Comparison of ENCODE assay signal across 8 mouse cellular contexts in genomic region chr19:61226928-61227854, GRCm38 (mm10). TPM values are rescaled to one million over a fixed set of nuclear protein-coding genes. Genes with fewer than 3 reads are reported as not detected.
DNase-seq lines count a peak whose midpoint lies in the region; ATAC-seq lines count a peak whose summit lies in the region.

No protein-coding gene starts in this region.

- peak overlapping the region; percentile 51; the same call in 1 of the 2 replicates for H3K9ac ChIP-seq in forebrain, embryonic 14.5 days (ENCODE audit: low read length)
- H3K9ac ChIP-seq in liver, embryonic 16.5 days (ENCODE audit: low read depth, low read length) = peak overlapping the region; percentile 47
- peak overlapping the region; percentile 67 for H3K9ac ChIP-seq in neural tube, embryonic 13.5 days

- peak; percentile 94 for DNase-seq in forebrain, embryonic 14.5 days (ENCODE audit: low spot score)
- DNase-seq in heart, postnatal 10 days = peak; percentile 89 to 90
- peak; percentile 95 to 97 for DNase-seq in kidney, postnatal 4 days
- peak; percentile 94 for DNase-seq in telencephalon, adult 2 months (ENCODE audit: low read depth, low spot score)

- H3K4me3 ChIP-seq in forebrain, embryonic 14.5 days (ENCODE audit: low read depth, low read length) = peak overlapping the region; percentile 54
- peak overlapping the region; percentile 63 for H3K4me3 ChIP-seq in liver, embryonic 16.5 days (ENCODE audit: low read depth, low read length)
- H3K4me3 ChIP-seq in neural tube, embryonic 13.5 days = peak overlapping the region; percentile 57

- no peaks in the 10 kb centered on the region for H3K27me3 ChIP-seq in forebrain, embryonic 14.5 days (replicated peaks; ENCODE audit: control insufficient read depth, insufficient read depth, low read length)
- H3K27me3 ChIP-seq in liver, embryonic 16.5 days (ENCODE audit: control insufficient read depth, insufficient read depth, low read depth, low read length) = no peaks in the 10 kb centered on the region
- H3K27me3 ChIP-seq in neural tube, embryonic 13.5 days = no peaks in the 10 kb centered on the region

- ATAC-seq in CD4-positive, CD25-positive, alpha-beta regulatory T cell, adult 4 months = peak; percentile 82
- ATAC-seq in cerebellum, adult (ENCODE audit: insufficient number of reproducible peaks, low FRiP score, low TSS enrichment) = peak; percentile 76
- peak; percentile 83 for ATAC-seq in forebrain, embryonic 14.5 days
- peak; percentile 68 for ATAC-seq in liver, embryonic 16.5 days (ENCODE audit: low read depth)
- ATAC-seq in neural tube, embryonic 13.5 days (ENCODE audit: low read depth) = peak; percentile 88

- H3K27ac ChIP-seq in forebrain, embryonic 14.5 days (ENCODE audit: low read depth, low read length) = peak overlapping the region; percentile 82
- peak overlapping the region; percentile 77 for H3K27ac ChIP-seq in liver, embryonic 16.5 days (ENCODE audit: low read length)
- H3K27ac ChIP-seq in neural tube, embryonic 13.5 days (replicated peaks) = peak overlapping the region; percentile 93

- H3K9me3 ChIP-seq in forebrain, embryonic 14.5 days (replicated peaks; ENCODE audit: control insufficient read depth, low read length) = no peaks in the 10 kb centered on the region; the same call in 1 of the 2 replicates
- H3K9me3 ChIP-seq in liver, embryonic 16.5 days (replicated peaks; ENCODE audit: control insufficient read depth, low read length) = peaks cover 6% of the 10 kb centered on the region
- H3K9me3 ChIP-seq in neural tube, embryonic 13.5 days = no peaks in the 10 kb centered on the region

- WGBS in forebrain, embryonic 14.5 days = 6% methylated on average over 71 of the region's 71 CpGs
- WGBS in liver, embryonic 16.5 days (ENCODE audit: insufficient replicate concordance) = under 1% methylated on average over 71 of the region's 71 CpGs
- 3% methylated on average over 66 of the region's 71 CpGs for WGBS in neural tube, embryonic 13.5 days

- peak overlapping the region; percentile 52 for H3K4me2 ChIP-seq in forebrain, embryonic 14.5 days (ENCODE audit: low read length)
- H3K4me2 ChIP-seq in liver, embryonic 16.5 days (ENCODE audit: low read depth, low read length) = peak overlapping the region; percentile 76
- H3K4me2 ChIP-seq in neural tube, embryonic 13.5 days = peak overlapping the region; percentile 63

- H3K36me3 ChIP-seq in forebrain, embryonic 14.5 days (ENCODE audit: control insufficient read depth, insufficient read depth, low read length) = no peaks in the 10 kb centered on the region
- no peaks in the 10 kb centered on the region for H3K36me3 ChIP-seq in liver, embryonic 16.5 days (ENCODE audit: control insufficient read depth, insufficient read depth)
- no peaks in the 10 kb centered on the region for H3K36me3 ChIP-seq in neural tube, embryonic 13.5 days

- intact Hi-C loops in heart, postnatal 10 days (cut with DNase I) = loop anchor here (10.0 kb wide), 1 partner anchor 342 kb away; the partner anchor contains the start of gene Grk5

- no peaks in the 10 kb centered on the region for H3K4me1 ChIP-seq in forebrain, embryonic 14.5 days (ENCODE audit: control insufficient read depth, insufficient read depth, low read length)
- H3K4me1 ChIP-seq in liver, embryonic 16.5 days (ENCODE audit: control insufficient read depth, low read depth, low read length) = peaks cover 19% of the 10 kb centered on the region
- 0 out of 2 replicates have a peak, but pooled peaks cover 4% of the 10 kb centered on the region for H3K4me1 ChIP-seq in neural tube, embryonic 13.5 days (replicated peaks)

RNA-seq across cellular contexts. Expression of gene Csf2ra, which starts 1.0 kb away (rescaled TPM):
- 1 to 10 TPM; 2.2 TPM for polyA plus RNA-seq in CD4-positive, CD25-positive, alpha-beta regulatory T cell, adult 4 months (2017; shearing (Covaris generic))
- 10.2 and 15.7 TPM in 2 replicates for polyA plus RNA-seq in forebrain, embryonic 14.5 days (2014; fragmentation: Nextera tagmentation; extraction: Ambion mirVana)
- 1 to 10 TPM; 8.9 to 9.7 TPM for total RNA-seq in heart, postnatal 10 days (2021)
- polyA plus RNA-seq in liver, embryonic 16.5 days (2015; fragmentation: Nextera tagmentation; extraction: Ambion mirVana) = 13.8 and 18.2 TPM in 2 replicates
- 62.1 and 62.4 TPM in 2 replicates for polyA plus RNA-seq in neural tube, embryonic 13.5 days (2015; fragmentation: Nextera tagmentation; extraction: Ambion mirVana)

RNA-seq across cellular contexts. Expression of gene Gm6020, which starts 43.5 kb away (rescaled TPM):
- polyA plus RNA-seq in CD4-positive, CD25-positive, alpha-beta regulatory T cell, adult 4 months (2017; shearing (Covaris generic)) = not detected
- not detected in 2 replicates for polyA plus RNA-seq in forebrain, embryonic 14.5 days (2014; fragmentation: Nextera tagmentation; extraction: Ambion mirVana)
- not detected for total RNA-seq in heart, postnatal 10 days (2021)
- polyA plus RNA-seq in liver, embryonic 16.5 days (2015; fragmentation: Nextera tagmentation; extraction: Ambion mirVana) = not detected in 2 replicates
- not detected in 2 replicates for polyA plus RNA-seq in neural tube, embryonic 13.5 days (2015; fragmentation: Nextera tagmentation; extraction: Ambion mirVana)

RNA-seq across cellular contexts. Expression of gene Gm7102, which starts 51.1 kb away (rescaled TPM):
- under 1 TPM in 1 of 2 experiments, not detected in 1; 0.20 TPM for polyA plus RNA-seq in CD4-positive, CD25-positive, alpha-beta regulatory T cell, adult 4 months (2017; shearing (Covaris generic))
- not detected in 2 replicates for polyA plus RNA-seq in forebrain, embryonic 14.5 days (2014; fragmentation: Nextera tagmentation; extraction: Ambion mirVana)
- under 1 TPM; 0.22 to 0.26 TPM for total RNA-seq in heart, postnatal 10 days (2021)
- polyA plus RNA-seq in liver, embryonic 16.5 days (2015; fragmentation: Nextera tagmentation; extraction: Ambion mirVana) = 0.06 and 0.07 TPM in 2 replicates
- polyA plus RNA-seq in neural tube, embryonic 13.5 days (2015; fragmentation: Nextera tagmentation; extraction: Ambion mirVana) = 0.13 TPM in 1 of 2 replicates, not detected in the other

Comparison
In these comparisons a context has a peak if more than half of its experiments do, and no peak if none do; other contexts are left out.
1. Peak in every context shown above with its lines: DNase-seq, ATAC-seq, H3K4me3 ChIP-seq and H3K27ac ChIP-seq.